Mouse (Mus musculus) heart, adult 18-20 months (tissue): ENCODE results near the gene Ralgapa1. TPM values are rescaled to one million over a fixed set of nuclear protein-coding genes. Genes with fewer than 3 reads are reported as not detected.
"Not testable (repeated sequence)": the region's sequence is repeated elsewhere in the genome, so short reads cannot be mapped to it uniquely, and the experiment has no call there.

Source experiments
- DNase-seq, 2 experiments: peaks; one replicate each; pipeline ENCODE4 v3.0.0; 2021 to 2022; ENCODE audit warnings: mixed read lengths in 1 of 2
- total RNA-seq, 2 experiments: library from RNA; stranded (reverse); gene quantifications; 2 replicates each; pipeline ENCODE4 v1.2.3; 2021

The Ralgapa1 gene
- total RNA-seq, 2 experiments from 2014 or later: 51.1 to 60.4 TPM

DNA sequence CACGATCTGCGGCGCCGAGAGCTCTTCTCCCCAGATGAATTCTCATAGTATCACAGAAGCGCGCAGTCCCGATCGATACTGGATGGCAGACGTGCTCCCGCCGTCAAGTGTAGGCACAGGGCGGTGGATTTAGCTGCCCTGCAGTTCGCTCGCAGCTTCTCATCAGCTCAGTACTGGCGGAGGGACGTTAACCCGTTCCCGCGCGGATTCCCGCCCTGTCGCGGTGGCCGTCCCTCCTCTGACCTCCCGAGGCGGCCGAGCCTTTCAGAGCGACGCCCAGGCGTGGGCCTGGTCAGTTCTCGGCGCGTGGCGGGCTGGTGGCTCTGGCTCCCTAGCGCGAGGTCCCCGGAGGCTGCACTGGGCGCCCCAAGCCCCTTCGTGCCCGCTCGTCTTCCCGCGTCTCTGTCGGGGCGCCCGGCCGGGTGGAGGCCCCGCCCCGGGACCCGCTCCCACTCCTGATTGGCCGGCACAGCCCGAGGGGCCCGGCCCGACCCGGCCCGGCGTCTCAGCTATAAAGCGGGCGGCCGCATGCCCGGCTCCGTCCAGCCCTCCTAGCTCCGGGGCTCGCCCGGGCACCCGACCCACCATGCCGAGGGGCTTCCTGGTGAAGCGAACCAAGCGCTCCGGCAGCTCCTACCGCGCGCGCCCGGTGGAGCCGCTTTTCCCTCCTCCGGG lies 221.9 kb downstream of the Ralgapa1 start, which contains the start of gene Insm2:
Gene Insm2 (plus strand): TSS at position 541 of the 675 bp plus-strand sequence.
- DNase-seq: no peak

GRCm38 (mm10) chr12:55598537-55598886 lies 222.5 kb downstream of the Ralgapa1 start:
- no peak for DNase-seq

- not testable (repeated sequence) for DNase-seq
These were observed 234.0 kb downstream of the Ralgapa1 start for GRCm38 (mm10) chr12:55586936-55587335.

- DNase-seq: no peak
These were observed 247.2 kb downstream of the Ralgapa1 start for GRCm38 (mm10) chr12:55573794-55574193.

DNA sequence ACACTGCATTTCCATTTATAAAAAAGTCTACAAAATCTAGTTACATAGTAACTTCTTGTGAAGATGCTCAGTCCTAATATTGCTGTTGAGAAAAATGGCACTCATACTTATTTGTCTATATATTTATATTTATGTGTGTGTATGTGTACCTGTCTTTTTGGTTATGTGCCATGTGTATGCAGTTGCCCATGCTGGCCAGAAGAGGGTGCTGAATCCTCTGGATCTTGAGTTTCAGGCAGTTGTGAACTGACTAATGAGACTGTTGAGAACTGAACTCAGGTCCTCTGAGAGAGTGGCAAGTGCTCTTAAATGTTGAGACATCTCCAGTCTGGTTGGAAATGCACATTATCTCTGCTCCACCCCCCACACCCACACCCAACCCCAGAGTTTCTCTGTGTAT lies 247.9 kb downstream of the Ralgapa1 start:
- DNase-seq: no peak

- DNase-seq: no peak
These were observed 249.3 kb downstream of the Ralgapa1 start for GRCm38 (mm10) chr12:55571661-55572060.

- no peak for DNase-seq
These were observed 249.8 kb downstream of the Ralgapa1 start for GRCm38 (mm10) chr12:55571181-55571580.

- no peak for DNase-seq
These were observed 250.3 kb downstream of the Ralgapa1 start for GRCm38 (mm10) chr12:55570646-55571045.

GRCm38 (mm10) chr12:55569676-55570075 lies 251.3 kb downstream of the Ralgapa1 start:
- DNase-seq: peak in 1 of 2 experiments; percentile 39

GRCm38 (mm10) chr12:55568466-55568865 lies 252.5 kb downstream of the Ralgapa1 start:
- no peak for DNase-seq

GRCm38 (mm10) chr12:55566837-55567236 lies 254.1 kb downstream of the Ralgapa1 start:
- DNase-seq: no peak

GRCm38 (mm10) chr12:55565867-55566266 lies 255.1 kb downstream of the Ralgapa1 start:
- no peak for DNase-seq

DNA sequence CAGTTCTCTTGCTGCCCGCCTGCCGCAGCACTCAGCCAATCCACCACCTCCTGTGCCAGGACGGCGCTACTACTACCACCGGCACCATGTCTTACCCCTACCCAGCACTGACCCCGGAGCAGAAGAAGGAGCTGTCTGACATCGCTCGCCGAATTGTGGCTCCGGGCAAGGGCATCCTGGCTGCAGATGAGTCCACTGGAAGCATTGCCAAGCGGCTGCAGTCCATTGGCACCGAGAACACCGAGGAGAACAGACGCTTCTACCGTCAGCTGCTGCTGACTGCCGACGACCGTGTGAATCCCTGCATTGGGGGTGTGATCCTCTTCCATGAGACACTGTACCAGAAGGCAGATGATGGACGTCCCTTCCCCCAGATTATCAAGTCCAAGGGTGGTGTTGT lies 255.8 kb downstream of the Ralgapa1 start, which contains the start of gene Aldoart2:
Gene Aldoart2 (plus strand): TSS at position 34 of the 400 bp plus-strand sequence.
- no peak for DNase-seq

- DNase-seq: no peak
These were observed 256.6 kb downstream of the Ralgapa1 start for GRCm38 (mm10) chr12:55564187-55564963.

DNA sequence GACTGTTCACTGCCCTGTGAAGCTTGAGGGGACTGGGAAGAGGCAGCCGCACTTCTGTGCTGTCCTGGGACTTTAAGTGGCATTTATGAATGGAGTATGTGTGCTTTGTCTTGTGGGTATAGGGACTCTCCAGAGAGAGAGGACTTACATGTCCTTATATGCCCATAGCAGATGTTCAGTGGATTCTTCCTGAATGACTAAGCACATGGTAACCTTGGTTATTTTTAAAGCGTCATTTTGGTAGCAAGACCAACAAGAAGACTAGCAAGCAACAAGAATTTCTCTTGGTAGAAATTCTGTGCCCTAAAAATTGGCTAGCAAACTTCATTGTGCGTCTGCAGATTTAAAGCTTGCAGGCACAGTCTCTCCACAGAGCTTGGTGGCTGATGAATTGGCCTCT lies 257.2 kb downstream of the Ralgapa1 start:
- DNase-seq: no peak

- DNase-seq: peak; percentile 10 to 14
These were observed 260.8 kb downstream of the Ralgapa1 start for GRCm38 (mm10) chr12:55560025-55560690.

DNA sequence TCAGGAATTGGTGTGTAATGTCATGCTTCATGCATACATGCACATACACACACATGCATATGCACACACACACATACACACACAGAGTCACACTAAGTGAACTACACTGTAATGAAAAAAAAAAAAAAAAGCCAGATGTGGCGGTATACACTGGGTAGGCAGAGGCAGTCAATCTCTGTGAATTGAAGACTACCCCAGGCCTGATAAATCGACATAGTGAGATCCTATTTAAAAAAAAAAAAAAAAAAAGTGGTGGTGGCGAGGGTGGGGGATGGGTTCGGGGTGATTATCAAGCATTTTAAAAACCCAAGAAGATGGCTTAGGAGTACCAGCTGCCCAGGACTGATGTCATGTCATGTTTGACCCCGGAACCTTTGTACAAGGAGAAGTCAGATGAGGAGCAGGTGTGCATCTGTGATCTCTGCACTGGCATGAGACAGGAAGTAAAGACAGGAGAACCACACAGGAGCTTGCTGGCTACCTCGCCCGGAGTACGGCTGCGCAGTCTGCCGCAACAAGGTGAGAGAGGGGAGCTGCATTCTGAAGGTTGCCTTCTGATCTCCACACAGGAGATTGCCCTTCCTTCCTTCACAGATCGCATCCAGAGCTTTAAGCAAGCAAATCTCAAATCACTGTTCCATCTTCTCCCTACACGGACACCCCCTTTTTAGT lies 261.6 kb downstream of the Ralgapa1 start:
- no peak for DNase-seq

- no peak for DNase-seq
These were observed 263.1 kb downstream of the Ralgapa1 start for GRCm38 (mm10) chr12:55557866-55558265.

- DNase-seq: not testable (repeated sequence)
These were observed 266.1 kb downstream of the Ralgapa1 start for GRCm38 (mm10) chr12:55554901-55555300.
